Mouse (Mus musculus) heart, embryonic 11.5 days (tissue): ENCODE measurements at regions not wholly inside any gene's neighbourhood (a gene's known extent, or its start where the extent isn't known, plus 50 kb on each side); places are given as distances from the start of the nearest gene placed in this dataset.

Experiments
- ATAC-seq: fragments of 200-750 bp; cut with Nextera tagmentation; replicated peaks from 2 replicates; pipeline ENCODE4 v1.8.0; 2017; ENCODE audit warnings: moderate library complexity; ENCODE audit not compliant: insufficient number of reproducible peaks, low FRiP score, low TSS enrichment
- H3K27ac ChIP-seq: fragments of 300-500 bp; sonication (generic); 2 replicates; pipeline ENCODE4 v1.5.1; 2014; ENCODE audit warnings: mild to moderate bottlenecking, low read depth, low read length
- H3K27me3 ChIP-seq: fragments of 300-500 bp; sonication (generic); 2 replicates; pipeline ENCODE4 v1.6.1; 2014; ENCODE audit warnings: mild to moderate bottlenecking, low read length, mixed read lengths; ENCODE audit not compliant: control insufficient read depth, insufficient read depth
- H3K36me3 ChIP-seq: fragments of 300-500 bp; sonication (generic); 2 replicates; pipeline ENCODE4 v1.6.1; 2014; ENCODE audit warnings: mild to moderate bottlenecking, low read length, moderate library complexity, mixed read lengths; ENCODE audit not compliant: control insufficient read depth, insufficient read depth
- H3K4me1 ChIP-seq: fragments of 300-500 bp; sonication (generic); 2 replicates; pipeline ENCODE4 v1.6.1; 2014; ENCODE audit warnings: low read length; ENCODE audit not compliant: control insufficient read depth, insufficient read depth
- H3K4me2 ChIP-seq: fragments of 300-500 bp; sonication (generic); 2 replicates; pipeline ENCODE4 v1.6.1; 2014; ENCODE audit warnings: mild to moderate bottlenecking, moderate library complexity
- H3K4me3 ChIP-seq: fragments of 300-500 bp; sonication (generic); 2 replicates; pipeline ENCODE4 v1.5.1; 2014; ENCODE audit warnings: low read depth, low read length
- H3K9ac ChIP-seq: fragments of 300-500 bp; sonication (generic); 2 replicates; pipeline ENCODE4 v1.6.1; 2014; ENCODE audit warnings: mild to moderate bottlenecking, low read depth, low read length, moderate library complexity
- H3K9me3 ChIP-seq: fragments of 300-500 bp; sonication (generic); replicated peaks from 2 replicates; pipeline ENCODE4 v1.6.1; 2016; ENCODE audit warnings: low read length; ENCODE audit not compliant: control insufficient read depth
- WGBS: fragments of 180-500 bp; shearing (Covaris S2); extraction: QIAGEN DNeasy Blood & Tissue Kit; methylation state at CpG from one replicate; pipeline ENCODE4 v1.1.7; 2014; ENCODE audit not compliant: insufficient replicate concordance; 5-methylcytosine and 5-hydroxymethylcytosine counted together

- H3K4me3 ChIP-seq, result no peak overlapping the region
- H3K27ac ChIP-seq, result no peak overlapping the region
- H3K4me1 ChIP-seq, result no peaks in the 10 kb centered on the region
- H3K4me2 ChIP-seq, result no peak overlapping the region
- H3K36me3 ChIP-seq, result no peaks in the 10 kb centered on the region
- no peaks in the 10 kb centered on the region for H3K9me3 ChIP-seq
- no peak for ATAC-seq
- no peaks in the 10 kb centered on the region for H3K27me3 ChIP-seq
- H3K9ac ChIP-seq, result no peak overlapping the region
Observed at GRCm38 (mm10) chr14:61786031-61786430, 178.8 kb downstream of the Kcnrg start.

DNA sequence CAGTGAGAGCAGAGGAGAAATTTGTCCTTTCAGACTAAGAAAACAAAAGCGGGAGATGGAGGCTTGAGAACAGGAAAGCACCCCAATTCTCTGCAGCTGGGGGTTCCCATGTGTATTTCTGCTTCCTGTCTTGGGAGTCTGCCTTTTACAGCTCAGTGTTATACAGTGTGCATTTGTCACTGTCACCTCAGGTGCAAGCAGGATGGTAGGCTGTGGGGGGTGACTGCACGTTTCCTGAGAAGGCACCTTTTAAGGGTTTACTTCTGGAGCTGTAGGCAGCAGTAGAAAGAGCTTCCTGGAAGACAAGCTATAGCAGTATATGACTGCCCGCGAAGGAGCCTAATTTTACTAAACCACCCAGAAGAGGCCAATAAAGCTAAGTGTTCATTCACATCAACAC is 180.5 kb downstream of the Kcnrg start:
- 75% methylated on average over 4 of the region's 4 CpGs for WGBS
- no peak for ATAC-seq
- no peak overlapping the region for H3K9ac ChIP-seq
- no peak overlapping the region for H3K4me2 ChIP-seq
- no peaks in the 10 kb centered on the region for H3K27me3 ChIP-seq
- H3K4me3 ChIP-seq, result no peak overlapping the region
- H3K36me3 ChIP-seq, result no peaks in the 10 kb centered on the region
- no peaks in the 10 kb centered on the region for H3K9me3 ChIP-seq
- no peak overlapping the region for H3K27ac ChIP-seq
- no peaks in the 10 kb centered on the region for H3K4me1 ChIP-seq

DNA sequence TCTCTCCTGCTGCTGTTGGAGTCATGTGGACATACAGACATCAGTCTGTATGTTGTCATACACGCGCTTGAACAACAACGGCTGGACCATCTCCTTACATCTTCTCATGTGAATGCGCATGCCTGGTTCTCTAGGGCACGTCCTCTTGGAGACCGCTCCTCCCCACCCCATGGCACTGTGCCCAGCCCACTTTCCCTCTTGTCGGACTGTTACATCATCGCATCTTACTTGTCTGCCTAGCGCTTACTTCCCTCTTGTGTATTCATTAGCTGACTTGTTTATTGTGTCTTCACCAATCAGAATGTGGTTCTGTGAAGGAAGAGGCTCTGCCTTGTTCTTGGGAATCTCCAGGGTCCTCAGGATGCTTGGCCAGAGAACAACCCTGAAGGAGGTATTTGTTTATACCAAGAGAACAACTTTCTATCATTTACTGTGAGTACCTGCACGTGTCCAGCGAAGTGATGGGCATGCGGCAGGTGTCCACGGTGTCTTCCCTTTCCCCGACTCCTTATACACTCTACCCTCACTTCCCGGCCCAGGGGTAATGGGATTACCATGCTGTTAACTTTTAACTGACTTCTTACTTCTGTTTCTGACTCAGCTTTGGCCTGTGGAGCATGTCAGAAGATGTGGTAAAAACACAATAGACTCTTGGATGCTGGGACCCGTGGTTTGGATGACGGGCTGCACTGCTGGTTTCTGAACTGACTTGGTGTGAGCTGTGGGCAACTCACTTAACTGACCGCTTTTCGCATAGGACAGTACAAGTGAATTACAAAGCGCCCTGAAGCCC is 181.9 kb downstream of the Kcnrg start:
- Histone ChIP-seq H3K36me3 (no peaks in the 10 kb centered on the region), H3K27me3 (no peaks in the 10 kb centered on the region), H3K4me2 (no peak overlapping the region), H3K9me3 (no peaks in the 10 kb centered on the region), H3K9ac (no peak overlapping the region), H3K27ac (no peak overlapping the region), H3K4me1 (no peaks in the 10 kb centered on the region), H3K4me3 (no peak overlapping the region)
- ATAC-seq, result no peak
- 89% methylated on average over 20 of the region's 20 CpGs for WGBS

GRCm38 (mm10) chr14:61795976-61796645 is 188.9 kb downstream of the Kcnrg start:
- H3K36me3 ChIP-seq, result no peaks in the 10 kb centered on the region
- no peak overlapping the region for H3K9ac ChIP-seq
- no peaks in the 10 kb centered on the region for H3K9me3 ChIP-seq
- WGBS, result 82% methylated on average over 7 of the region's 7 CpGs
- H3K4me2 ChIP-seq, result no peak overlapping the region
- H3K4me3 ChIP-seq, result no peak overlapping the region
- ATAC-seq, result no peak
- no peaks in the 10 kb centered on the region for H3K4me1 ChIP-seq
- H3K27me3 ChIP-seq, result no peaks in the 10 kb centered on the region
- no peak overlapping the region for H3K27ac ChIP-seq

GRCm38 (mm10) chr14:61796671-61797070 is 189.4 kb downstream of the Kcnrg start:
- no peaks in the 10 kb centered on the region for H3K4me1 ChIP-seq
- H3K36me3 ChIP-seq, result no peaks in the 10 kb centered on the region
- H3K4me3 ChIP-seq, result no peak overlapping the region
- H3K9ac ChIP-seq, result no peak overlapping the region
- H3K4me2 ChIP-seq, result no peak overlapping the region
- no peak overlapping the region for H3K27ac ChIP-seq
- ATAC-seq, result no peak
- H3K9me3 ChIP-seq, result no peaks in the 10 kb centered on the region
- no peaks in the 10 kb centered on the region for H3K27me3 ChIP-seq
- WGBS, result 84% methylated on average over 7 of the region's 7 CpGs

DNA sequence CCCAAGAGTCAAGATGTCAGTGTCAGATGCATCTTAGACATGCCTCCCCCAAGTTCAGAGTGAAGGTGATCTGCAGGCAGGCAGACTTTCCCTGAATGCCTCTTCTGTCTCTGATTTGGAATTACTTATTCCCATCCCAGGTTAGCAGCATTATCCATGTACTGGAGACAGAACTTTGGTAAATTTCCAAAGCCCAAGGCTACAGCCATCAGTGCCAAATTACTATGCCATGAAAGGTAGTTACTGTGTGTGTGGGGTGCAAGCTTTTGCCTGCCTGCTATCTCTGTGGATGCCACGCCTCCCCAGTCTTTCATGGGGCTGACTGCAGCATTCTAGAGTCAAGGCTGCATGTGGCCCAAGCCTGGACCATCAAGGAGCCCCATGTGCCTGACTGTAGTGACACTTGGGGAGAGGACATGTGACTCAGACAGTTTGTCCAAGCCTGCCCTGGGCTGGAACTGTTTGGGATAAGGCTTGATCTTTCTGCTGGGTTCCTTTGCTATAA is 196.2 kb downstream of the Kcnrg start:
- H3K9ac ChIP-seq, result no peak overlapping the region
- no peaks in the 10 kb centered on the region; the same call in 1 of the 2 replicates for H3K27me3 ChIP-seq
- no peaks in the 10 kb centered on the region for H3K9me3 ChIP-seq
- no peak overlapping the region for H3K4me2 ChIP-seq
- no peak overlapping the region for H3K27ac ChIP-seq
- no peak overlapping the region for H3K4me3 ChIP-seq
- H3K36me3 ChIP-seq, result no peaks in the 10 kb centered on the region
- 48% methylated on average over 1 of the region's 1 CpGs for WGBS
- no peaks in the 10 kb centered on the region for H3K4me1 ChIP-seq
- ATAC-seq, result no peak

GRCm38 (mm10) chr14:61805433-61805832 is 198.2 kb downstream of the Kcnrg start:
- Histone ChIP-seq H3K27me3 (no peaks in the 10 kb centered on the region; the same call in 1 of the 2 replicates), H3K36me3 (no peaks in the 10 kb centered on the region), H3K4me2 (no peak overlapping the region), H3K27ac (no peak overlapping the region), H3K9me3 (no peaks in the 10 kb centered on the region), H3K4me1 (no peaks in the 10 kb centered on the region), H3K9ac (no peak overlapping the region), H3K4me3 (no peak overlapping the region)
- 79% methylated on average over 2 of the region's 2 CpGs for WGBS
- ATAC-seq, result no peak

- Histone ChIP-seq H3K36me3 (no peaks in the 10 kb centered on the region), H3K27me3 (no peaks in the 10 kb centered on the region; the same call in 1 of the 2 replicates), H3K4me3 (no peak overlapping the region), H3K9me3 (no peaks in the 10 kb centered on the region), H3K9ac (no peak overlapping the region), H3K4me2 (no peak overlapping the region), H3K27ac (no peak overlapping the region), H3K4me1 (no peaks in the 10 kb centered on the region)
- 67% methylated on average over 9 of the region's 9 CpGs for WGBS
- ATAC-seq, result no peak
Observed at GRCm38 (mm10) chr14:61808193-61808592, 200.9 kb downstream of the Kcnrg start.
